Mouse (Mus musculus): ENCODE measurements at regions not wholly inside any gene's neighbourhood (a gene's known extent, or its start where the extent isn't known, plus 50 kb on each side); places are given as distances from the start of the nearest gene placed in this dataset.
"Not testable (repeated sequence)": the region's sequence is repeated elsewhere in the genome, so short reads cannot be mapped to it uniquely, and the experiment has no call there.

GRCm38 (mm10) chr3:8022654-8023053, 1402.4 kb upstream of the 1700008P02Rik start:
- 80% methylated on average over 10 of the region's 10 CpGs for WGBS
- no peaks in the 10 kb centered on the region for H3K4me1 ChIP-seq (replicated peaks; ENCODE audit: control insufficient read depth, insufficient read depth, low read length)
- no peaks in the 10 kb centered on the region for H3K27me3 ChIP-seq (replicated peaks; ENCODE audit: control insufficient read depth, insufficient read depth, low read length)
- no peak for ATAC-seq
- no peak overlapping the region for H3K27ac ChIP-seq (ENCODE audit: low read length)
- no peak overlapping the region for H3K4me2 ChIP-seq (ENCODE audit: low read length)
- H3K4me3 ChIP-seq (replicated peaks; ENCODE audit: low read length) = no peak overlapping the region
- no peaks in the 10 kb centered on the region for H3K36me3 ChIP-seq (ENCODE audit: control insufficient read depth, insufficient read depth)
- H3K9ac ChIP-seq (replicated peaks; ENCODE audit: low read depth, low read length) = no peak overlapping the region
- H3K9me3 ChIP-seq (ENCODE audit: control insufficient read depth, low read length) = no peaks in the 10 kb centered on the region

DNA sequence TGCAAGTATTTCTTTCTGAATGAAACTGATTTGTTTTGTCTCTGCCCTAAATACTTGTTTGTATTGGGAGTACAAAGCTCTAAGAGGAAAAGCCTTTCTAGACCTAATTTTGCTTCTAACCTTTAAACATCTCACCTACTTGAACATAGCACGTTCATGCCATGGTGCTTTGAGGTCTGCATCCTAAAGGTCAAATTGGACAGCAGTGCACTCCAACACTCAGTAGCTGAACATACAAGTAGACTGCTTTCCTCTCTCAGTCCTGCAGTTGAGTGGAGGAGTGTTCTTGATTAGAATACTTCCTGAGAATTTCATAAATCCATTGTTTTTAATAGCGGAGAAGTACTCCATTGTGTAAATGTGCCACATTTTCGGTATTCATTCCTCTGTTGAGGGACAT, 1397.2 kb upstream of the 1700008P02Rik start:
- H3K4me2 ChIP-seq (ENCODE audit: low read length) = no peak overlapping the region
- no peaks in the 10 kb centered on the region for H3K9me3 ChIP-seq (ENCODE audit: control insufficient read depth, low read length)
- 79% methylated on average over 3 of the region's 3 CpGs for WGBS
- H3K36me3 ChIP-seq (ENCODE audit: control insufficient read depth, insufficient read depth) = no peaks in the 10 kb centered on the region
- H3K4me1 ChIP-seq (replicated peaks; ENCODE audit: control insufficient read depth, insufficient read depth, low read length) = no peaks in the 10 kb centered on the region
- no peak for ATAC-seq
- H3K9ac ChIP-seq (replicated peaks; ENCODE audit: low read depth, low read length) = no peak overlapping the region
- no peak overlapping the region for H3K27ac ChIP-seq (ENCODE audit: low read length)
- H3K4me3 ChIP-seq (replicated peaks; ENCODE audit: low read length) = no peak overlapping the region
- no peaks in the 10 kb centered on the region for H3K27me3 ChIP-seq (replicated peaks; ENCODE audit: control insufficient read depth, insufficient read depth, low read length)

- H3K27ac ChIP-seq (ENCODE audit: low read length) = no peak overlapping the region
These were observed 1396.7 kb upstream of the 1700008P02Rik start for GRCm38 (mm10) chr3:8016945-8017344.

GRCm38 (mm10) chr3:8009966-8010365, 1389.7 kb upstream of the 1700008P02Rik start:
- Histone ChIP-seq H3K27me3 (replicated peaks; ENCODE audit: control insufficient read depth, insufficient read depth, low read length) (no peaks in the 10 kb centered on the region), H3K36me3 (ENCODE audit: control insufficient read depth, insufficient read depth) (no peaks in the 10 kb centered on the region), H3K4me2 (ENCODE audit: low read length) (no peak overlapping the region), H3K27ac (ENCODE audit: low read length) (no peak overlapping the region), H3K9me3 (ENCODE audit: control insufficient read depth, low read length) (no peaks in the 10 kb centered on the region), H3K4me1 (replicated peaks; ENCODE audit: control insufficient read depth, insufficient read depth, low read length) (no peaks in the 10 kb centered on the region), H3K9ac (replicated peaks; ENCODE audit: low read depth, low read length) (no peak overlapping the region), H3K4me3 (replicated peaks; ENCODE audit: low read length) (no peak overlapping the region)
- no peak for ATAC-seq
- 89% methylated on average over 4 of the region's 4 CpGs for WGBS

More at GRCm38 (mm10) chr3:8016945-8017344, 1396.7 kb upstream of the 1700008P02Rik start:
- ATAC-seq = no peak
- Histone ChIP-seq H3K27me3 (replicated peaks; ENCODE audit: control insufficient read depth, insufficient read depth, low read length) (no peaks in the 10 kb centered on the region), H3K4me2 (ENCODE audit: low read length) (no peak overlapping the region), H3K9ac (replicated peaks; ENCODE audit: low read depth, low read length) (no peak overlapping the region), H3K4me3 (replicated peaks; ENCODE audit: low read length) (no peak overlapping the region), H3K9me3 (ENCODE audit: control insufficient read depth, low read length) (no peaks in the 10 kb centered on the region), H3K4me1 (replicated peaks; ENCODE audit: control insufficient read depth, insufficient read depth, low read length) (no peaks in the 10 kb centered on the region), H3K36me3 (ENCODE audit: control insufficient read depth, insufficient read depth) (no peaks in the 10 kb centered on the region)

- Histone ChIP-seq H3K4me2 (ENCODE audit: low read length) (no peak overlapping the region), H3K27ac (ENCODE audit: low read length) (no peak overlapping the region), H3K36me3 (ENCODE audit: control insufficient read depth, insufficient read depth) (no peaks in the 10 kb centered on the region), H3K27me3 (replicated peaks; ENCODE audit: control insufficient read depth, insufficient read depth, low read length) (no peaks in the 10 kb centered on the region), H3K9me3 (ENCODE audit: control insufficient read depth, low read length) (no peaks in the 10 kb centered on the region), H3K9ac (replicated peaks; ENCODE audit: low read depth, low read length) (no peak overlapping the region), H3K4me1 (replicated peaks; ENCODE audit: control insufficient read depth, insufficient read depth, low read length) (no peaks in the 10 kb centered on the region), H3K4me3 (replicated peaks; ENCODE audit: low read length) (no peak overlapping the region)
- 80% methylated on average over 10 of the region's 10 CpGs for WGBS
- ATAC-seq = no peak
These were observed 1386.6 kb upstream of the 1700008P02Rik start for GRCm38 (mm10) chr3:8006708-8007395.

DNA sequence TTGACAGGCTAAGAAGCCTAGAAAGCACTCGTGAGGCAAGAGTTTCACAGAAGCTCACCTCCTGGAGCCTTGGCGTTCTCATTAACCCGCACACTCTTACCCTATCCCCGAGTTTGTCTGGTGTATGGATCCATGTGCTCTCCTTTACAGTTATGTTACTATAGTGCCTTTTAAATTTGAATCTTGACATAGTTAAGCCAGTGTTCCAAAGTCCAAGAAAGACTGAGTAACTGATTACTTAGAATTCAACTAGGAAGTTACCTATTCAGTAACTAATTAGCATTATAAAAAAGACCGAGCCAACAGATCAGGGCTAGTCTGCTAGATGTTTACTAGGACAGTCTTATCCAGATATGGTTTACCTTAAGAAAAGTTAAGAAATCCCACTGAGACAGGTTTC, 1386.0 kb upstream of the 1700008P02Rik start:
- Histone ChIP-seq H3K4me1 (replicated peaks; ENCODE audit: control insufficient read depth, insufficient read depth, low read length) (no peaks in the 10 kb centered on the region), H3K9me3 (ENCODE audit: control insufficient read depth, low read length) (no peaks in the 10 kb centered on the region), H3K36me3 (ENCODE audit: control insufficient read depth, insufficient read depth) (no peaks in the 10 kb centered on the region), H3K4me2 (ENCODE audit: low read length) (no peak overlapping the region), H3K9ac (replicated peaks; ENCODE audit: low read depth, low read length) (no peak overlapping the region), H3K4me3 (replicated peaks; ENCODE audit: low read length) (no peak overlapping the region), H3K27me3 (replicated peaks; ENCODE audit: control insufficient read depth, insufficient read depth, low read length) (no peaks in the 10 kb centered on the region), H3K27ac (ENCODE audit: low read length) (no peak overlapping the region)
- WGBS = 75% methylated on average over 5 of the region's 5 CpGs
- no peak for ATAC-seq

DNA sequence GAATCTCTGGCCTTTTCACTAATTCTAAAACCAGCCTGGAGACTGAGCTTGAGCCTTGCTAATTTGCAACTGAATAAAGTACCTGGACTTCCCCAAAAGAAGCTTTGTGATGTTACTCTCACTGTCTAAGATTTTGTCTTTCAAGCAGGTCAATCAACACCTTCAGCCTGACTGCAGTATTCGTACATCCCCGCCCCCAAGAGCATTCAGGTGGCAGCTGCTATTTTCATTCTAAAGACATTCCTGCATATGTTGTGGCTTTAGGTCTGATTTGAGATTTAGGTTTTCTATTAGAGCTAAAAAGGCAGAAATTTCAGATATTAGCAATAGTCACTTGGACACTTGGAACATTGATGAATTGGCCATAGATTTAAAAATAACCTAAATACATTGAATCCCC, 1385.4 kb upstream of the 1700008P02Rik start:
- not testable (repeated sequence) for H3K36me3 ChIP-seq (ENCODE audit: control insufficient read depth, insufficient read depth); H3K9me3 ChIP-seq (ENCODE audit: control insufficient read depth, low read length); ATAC-seq; H3K4me1 ChIP-seq (replicated peaks; ENCODE audit: control insufficient read depth, insufficient read depth, low read length); H3K9ac ChIP-seq (replicated peaks; ENCODE audit: low read depth, low read length); H3K4me3 ChIP-seq (replicated peaks; ENCODE audit: low read length); H3K27ac ChIP-seq (ENCODE audit: low read length); H3K27me3 ChIP-seq (replicated peaks; ENCODE audit: control insufficient read depth, insufficient read depth, low read length); H3K4me2 ChIP-seq (ENCODE audit: low read length)
- WGBS = 60% methylated on average over 2 of the region's 2 CpGs

GRCm38 (mm10) chr3:8004271-8004670, 1384.0 kb upstream of the 1700008P02Rik start:
- WGBS = 90% methylated on average over 1 of the region's 1 CpGs
- Histone ChIP-seq H3K36me3 (ENCODE audit: control insufficient read depth, insufficient read depth) (no peaks in the 10 kb centered on the region), H3K27ac (ENCODE audit: low read length) (no peak overlapping the region), H3K4me2 (ENCODE audit: low read length) (no peak overlapping the region), H3K4me3 (replicated peaks; ENCODE audit: low read length) (no peak overlapping the region), H3K27me3 (replicated peaks; ENCODE audit: control insufficient read depth, insufficient read depth, low read length) (no peaks in the 10 kb centered on the region), H3K9ac (replicated peaks; ENCODE audit: low read depth, low read length) (no peak overlapping the region), H3K9me3 (ENCODE audit: control insufficient read depth, low read length) (no peaks in the 10 kb centered on the region), H3K4me1 (replicated peaks; ENCODE audit: control insufficient read depth, insufficient read depth, low read length) (no peaks in the 10 kb centered on the region)
- no peak for ATAC-seq

DNA sequence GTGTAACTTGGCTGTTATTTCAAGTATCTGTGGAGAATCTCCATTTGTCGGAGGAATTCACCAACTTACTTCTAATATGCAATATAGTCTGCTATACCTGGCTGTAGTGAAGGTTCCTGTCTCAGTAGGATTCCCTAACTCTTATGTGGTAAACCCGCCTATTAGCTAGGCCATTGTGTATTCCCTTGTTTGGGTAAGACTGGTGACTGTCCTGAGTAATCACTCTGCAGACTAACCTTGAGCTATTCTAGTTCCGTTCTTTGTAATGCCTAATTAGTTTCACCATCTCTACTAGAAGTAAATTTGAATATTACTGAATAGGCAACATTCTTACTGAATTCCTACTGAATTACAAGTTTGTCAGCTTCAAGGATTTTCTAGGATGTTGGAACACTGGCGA, 1380.8 kb upstream of the 1700008P02Rik start:
- Histone ChIP-seq H3K4me2 (ENCODE audit: low read length) (no peak overlapping the region), H3K27ac (ENCODE audit: low read length) (no peak overlapping the region), H3K4me3 (replicated peaks; ENCODE audit: low read length) (no peak overlapping the region), H3K36me3 (ENCODE audit: control insufficient read depth, insufficient read depth) (no peaks in the 10 kb centered on the region), H3K9ac (replicated peaks; ENCODE audit: low read depth, low read length) (no peak overlapping the region), H3K27me3 (replicated peaks; ENCODE audit: control insufficient read depth, insufficient read depth, low read length) (no peaks in the 10 kb centered on the region), H3K4me1 (replicated peaks; ENCODE audit: control insufficient read depth, insufficient read depth, low read length) (no peaks in the 10 kb centered on the region), H3K9me3 (ENCODE audit: control insufficient read depth, low read length) (no peaks in the 10 kb centered on the region)
- no peak for ATAC-seq
- 83% methylated on average over 4 of the region's 4 CpGs for WGBS

GRCm38 (mm10) chr3:7992322-7992721, 1372.1 kb upstream of the 1700008P02Rik start:
- Histone ChIP-seq H3K27ac (ENCODE audit: low read length) (no peak overlapping the region), H3K4me3 (replicated peaks; ENCODE audit: low read length) (no peak overlapping the region), H3K27me3 (replicated peaks; ENCODE audit: control insufficient read depth, insufficient read depth, low read length) (no peaks in the 10 kb centered on the region), H3K9ac (replicated peaks; ENCODE audit: low read depth, low read length) (no peak overlapping the region), H3K36me3 (ENCODE audit: control insufficient read depth, insufficient read depth) (no peaks in the 10 kb centered on the region), H3K9me3 (ENCODE audit: control insufficient read depth, low read length) (no peaks in the 10 kb centered on the region), H3K4me1 (replicated peaks; ENCODE audit: control insufficient read depth, insufficient read depth, low read length) (no peaks in the 10 kb centered on the region), H3K4me2 (ENCODE audit: low read length) (no peak overlapping the region)
- no peak for ATAC-seq
- WGBS = 99% methylated on average over 2 of the region's 2 CpGs

Measured in forebrain, embryonic 16.5 days (tissue).